ENCODE assay signal across 34 mouse cellular contexts in genomic region chr14:61783206-61783605, GRCm38 (mm10).
"Had no signal": no experiment of that assay in that cellular context is flagged by ENCODE, and none has a peak within 500 bp of the region (broad histone marks: within the 10 kb centered on the region; RNA-seq: fewer than 3 reads in every experiment).

No protein-coding gene starts in this region.

- H3K9me3 ChIP-seq: heart, embryonic 13.5 days; heart, embryonic 15.5 days; hindbrain, embryonic 10.5 days; hindbrain, embryonic 12.5 days; hindbrain, embryonic 13.5 days; hindbrain, embryonic 15.5 days; intestine, embryonic 15.5 days; kidney, embryonic 15.5 days had no signal

- H3K4me3 ChIP-seq: heart, embryonic 13.5 days; heart, embryonic 15.5 days; hindbrain, embryonic 10.5 days; hindbrain, embryonic 12.5 days; hindbrain, embryonic 13.5 days; hindbrain, embryonic 15.5 days; intestine, embryonic 15.5 days; kidney, embryonic 15.5 days; layer of hippocampus, adult 2 months; left cerebral cortex, adult 2 months had no signal

- DNase-seq: heart, postnatal 10 days; heart, postnatal 14 days; heart, postnatal 36 days; heart, postnatal 4 days; kidney, adult 11 months; kidney, adult 18-20 months; kidney, adult 2 months; kidney, adult 8-10 months; kidney, adult 9 months; kidney, postnatal 10 days; kidney, postnatal 14 days; kidney, postnatal 25 days; kidney, postnatal 36 days; kidney, postnatal 4 days; layer of hippocampus, adult 9-11 months; layer of hippocampus, postnatal 36 days had no signal

- H3K4me2 ChIP-seq: heart, embryonic 11.5 days; heart, embryonic 13.5 days; heart, embryonic 15.5 days; hindbrain, embryonic 12.5 days; hindbrain, embryonic 13.5 days; hindbrain, embryonic 14.5 days; hindbrain, embryonic 15.5 days; intestine, embryonic 15.5 days; kidney, embryonic 15.5 days had no signal

- H3K9ac ChIP-seq: heart, embryonic 13.5 days; heart, embryonic 15.5 days; hindbrain, embryonic 12.5 days; hindbrain, embryonic 13.5 days; hindbrain, embryonic 14.5 days; hindbrain, embryonic 15.5 days; intestine, embryonic 15.5 days; kidney, embryonic 15.5 days had no signal

- H3K4me1 ChIP-seq: heart, embryonic 13.5 days; heart, embryonic 15.5 days; hindbrain, embryonic 10.5 days; hindbrain, embryonic 12.5 days; hindbrain, embryonic 13.5 days; hindbrain, embryonic 15.5 days; intestine, embryonic 15.5 days had no signal

- H3K27ac ChIP-seq: heart, embryonic 13.5 days; heart, embryonic 15.5 days; hindbrain, embryonic 10.5 days; hindbrain, embryonic 12.5 days; hindbrain, embryonic 13.5 days; hindbrain, embryonic 14.5 days; hindbrain, embryonic 15.5 days; hindbrain, postnatal 0 days; intestine, embryonic 15.5 days; kidney, embryonic 15.5 days; kidney, postnatal 0 days; layer of hippocampus, adult 2 months; left cerebral cortex, adult 2 months had no signal

- H3K27me3 ChIP-seq: heart, embryonic 13.5 days; heart, embryonic 15.5 days; hindbrain, embryonic 12.5 days; hindbrain, embryonic 13.5 days; hindbrain, embryonic 15.5 days; intestine, embryonic 15.5 days; kidney, embryonic 15.5 days had no signal

- ATAC-seq: hindbrain, embryonic 16.5 days; hindbrain, postnatal 0 days; inflammation-experienced regulatory T-cells, adult 6 months; intestine, embryonic 15.5 days; intestine, embryonic 16.5 days; intestine, postnatal 0 days had no signal

- H3K36me3 ChIP-seq: heart, embryonic 13.5 days; heart, embryonic 15.5 days; hindbrain, embryonic 10.5 days; hindbrain, embryonic 12.5 days; hindbrain, embryonic 13.5 days; hindbrain, embryonic 15.5 days; intestine, embryonic 15.5 days; kidney, embryonic 15.5 days had no signal
